Mouse (Mus musculus) urinary bladder, adult 18-20 months (tissue): Measurements from ENCODE around the gene Fam234b.

Source experiments
- DNase-seq, 2 experiments: peaks; one replicate each; pipeline ENCODE4 v3.0.0; 2022; ENCODE audit warnings: low spot score in 2 of 2, mixed read lengths in 2 of 2

Fam234b gene

DNA sequence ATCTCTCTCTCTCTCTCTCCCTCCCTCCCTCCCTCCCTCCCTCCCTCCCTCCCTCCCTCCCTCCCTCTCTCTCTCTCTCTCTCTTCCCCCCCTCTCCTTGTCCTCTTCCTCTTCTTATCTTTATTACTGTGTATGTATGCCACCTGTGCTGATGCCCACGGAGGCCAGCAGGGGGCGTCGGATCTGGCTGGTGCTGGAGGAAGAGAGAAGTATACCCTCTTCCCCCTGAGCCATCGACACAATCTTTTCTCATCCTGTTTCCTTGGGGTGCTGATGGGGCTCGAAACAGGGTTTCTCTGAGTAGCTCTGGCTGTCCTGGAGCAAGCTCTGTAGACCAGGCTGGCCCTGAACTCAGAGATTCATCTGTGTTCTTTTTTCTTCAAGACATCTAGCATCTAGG, 14.9 kb upstream of the Fam234b start:
- no peak for DNase-seq

DNA sequence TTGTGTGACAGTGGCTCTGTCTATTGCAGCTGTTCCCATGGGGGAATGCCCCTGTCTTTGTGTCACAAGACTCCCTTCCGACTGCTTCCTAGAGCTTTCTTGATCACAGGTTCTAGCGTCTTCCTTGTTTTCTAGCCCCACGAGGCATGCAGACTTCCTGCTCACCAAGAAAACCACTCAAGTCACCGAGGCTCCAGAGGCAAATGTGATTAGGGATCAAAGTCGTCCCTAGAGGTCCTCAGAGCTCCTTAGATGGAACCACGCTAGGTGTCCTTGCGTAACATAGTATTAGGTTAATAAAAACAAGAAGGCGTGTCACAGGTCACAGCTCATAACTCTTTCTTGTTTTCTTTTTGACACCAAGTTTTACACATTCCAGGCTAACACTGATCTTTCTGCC, 13.8 kb upstream of the Fam234b start:
- DNase-seq, result no peak

DNA sequence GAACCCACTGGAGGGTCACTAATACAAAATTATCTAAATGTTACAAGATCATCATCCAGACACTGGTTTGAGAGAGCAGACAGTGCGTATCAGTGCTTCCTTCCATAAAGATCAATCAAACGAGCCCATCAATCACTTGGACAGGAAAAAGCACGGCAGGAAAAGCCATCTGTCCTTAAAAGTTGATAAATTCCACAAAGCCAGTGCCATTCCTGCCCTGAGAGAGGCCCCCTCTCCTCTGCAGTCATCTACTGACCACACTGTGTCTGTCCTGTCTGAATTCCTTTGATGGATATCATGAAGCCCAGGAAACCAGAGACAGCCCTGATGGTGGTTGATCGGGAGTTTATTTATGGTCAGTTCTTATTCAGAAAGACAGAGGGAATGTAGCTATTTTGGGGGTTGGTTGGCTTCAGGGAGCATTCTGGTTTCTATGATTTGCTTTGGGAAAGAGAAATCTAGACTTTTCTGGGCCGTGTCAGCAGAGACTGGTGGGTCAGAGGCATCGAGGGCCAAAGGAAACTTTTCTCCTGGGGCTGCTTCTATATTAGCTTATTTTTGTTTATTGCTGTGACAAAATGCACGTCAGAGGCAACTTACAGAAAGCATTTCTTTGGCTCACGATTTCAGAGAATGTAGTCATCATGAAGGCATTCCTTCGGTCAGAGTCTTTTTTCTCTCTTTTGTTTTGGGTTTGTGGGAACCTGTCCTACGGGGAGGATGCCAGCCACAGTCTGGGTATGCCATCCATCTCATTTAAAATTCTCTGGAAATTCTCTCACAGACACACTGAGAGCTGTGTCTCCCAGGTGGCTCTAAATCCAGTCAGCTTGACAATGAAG, 10.5 kb upstream of the Fam234b start:
- DNase-seq, result no peak

DNA sequence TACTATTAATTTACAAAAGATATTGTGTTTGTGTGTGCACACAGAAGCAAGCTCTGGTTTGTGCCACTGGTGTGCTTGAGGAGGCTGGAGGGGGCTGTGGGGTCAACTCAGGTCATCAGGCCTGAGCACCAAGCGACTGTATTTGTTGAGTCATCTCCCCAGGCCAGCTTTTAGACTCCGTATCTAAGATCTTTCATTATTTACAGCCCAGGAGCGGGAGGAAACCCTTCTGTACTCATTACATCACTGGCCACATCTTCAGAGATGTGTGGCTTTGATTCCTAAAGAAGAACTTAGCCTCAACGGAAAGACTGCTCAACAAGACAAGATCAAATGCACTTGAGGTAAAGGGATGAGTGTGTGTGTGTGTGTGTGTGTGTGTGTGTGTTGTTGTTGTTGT, 9.1 kb upstream of the Fam234b start:
- DNase-seq, result no peak

DNA sequence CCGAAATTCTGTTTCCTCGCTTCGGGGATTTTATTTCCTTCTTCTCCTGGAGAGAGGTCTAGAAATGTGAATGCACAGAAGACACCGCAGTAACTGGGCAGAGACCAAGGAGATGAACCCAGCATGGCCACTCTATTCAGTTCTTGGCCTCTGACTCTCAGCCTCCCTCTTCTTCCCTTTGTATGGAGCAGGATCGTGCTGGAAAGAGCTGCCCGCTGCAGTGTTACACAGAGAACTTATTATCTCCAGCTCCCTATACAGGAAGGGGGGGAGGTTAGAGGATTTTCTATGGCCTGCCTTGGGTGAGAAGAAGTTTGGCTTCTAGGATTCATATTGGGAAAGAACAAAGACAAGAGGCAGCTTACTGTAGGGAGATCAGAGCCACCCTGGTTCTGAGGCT, 7.7 kb upstream of the Fam234b start:
- DNase-seq, result no peak

DNA sequence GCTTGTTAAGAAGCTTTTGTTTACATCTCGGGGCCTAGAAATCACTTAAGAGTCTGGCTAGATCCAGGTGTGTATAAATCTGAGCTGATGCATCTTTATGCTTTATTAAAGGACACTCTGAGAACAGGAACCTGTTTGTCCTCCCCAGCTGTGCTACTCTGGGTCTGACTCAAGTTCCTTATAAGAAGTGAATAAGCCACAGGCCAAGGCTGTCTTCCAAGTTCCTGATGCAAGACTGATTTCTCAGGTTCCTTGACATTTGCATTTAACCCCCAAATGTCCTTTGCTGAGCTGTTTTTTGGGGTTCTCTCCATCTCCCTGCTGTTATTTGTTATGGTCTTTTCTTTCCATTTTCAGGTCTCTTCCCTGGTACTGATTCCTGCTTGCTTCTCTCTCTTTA, 5.9 kb upstream of the Fam234b start:
- no peak for DNase-seq

DNA sequence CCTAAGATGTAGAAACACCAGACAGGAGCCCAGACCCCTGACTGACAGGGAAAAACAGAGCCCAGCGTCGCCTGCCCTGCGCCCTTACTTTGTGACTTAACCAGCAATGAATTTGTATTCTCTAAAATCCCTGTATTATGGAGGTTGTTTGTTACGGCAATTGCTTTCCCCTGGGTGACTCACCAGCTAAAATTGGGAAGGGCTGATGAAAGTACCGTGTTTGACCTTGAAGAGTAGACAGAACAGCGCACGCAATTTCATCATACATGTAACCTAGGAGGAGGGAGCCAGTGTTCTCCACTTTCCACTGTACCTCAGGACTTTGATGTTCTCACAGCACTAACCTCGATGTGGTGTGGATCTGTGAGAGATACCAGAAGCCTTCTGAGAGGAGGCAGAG, 4.8 kb upstream of the Fam234b start:
- DNase-seq, result no peak

DNA sequence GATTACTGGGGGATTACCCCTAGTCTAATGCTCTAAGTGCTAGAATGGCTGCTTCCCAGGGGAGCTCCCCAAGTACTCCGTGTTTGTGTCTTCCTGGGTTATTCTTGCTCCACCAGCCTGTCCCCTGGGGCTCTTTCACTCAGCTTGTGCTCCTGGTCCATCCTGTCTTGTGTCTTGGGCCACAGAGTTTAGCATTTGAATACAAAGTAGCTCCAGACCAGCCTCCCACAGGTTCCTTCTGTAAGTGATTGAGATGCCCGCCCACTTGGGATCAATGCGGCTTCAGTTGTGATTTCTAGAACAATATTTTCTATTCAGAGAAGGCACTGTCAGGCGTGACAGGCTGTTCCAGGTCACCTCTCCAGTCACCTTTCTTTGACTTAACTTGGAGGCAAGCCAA, 4.0 kb upstream of the Fam234b start:
- no peak for DNase-seq

DNA sequence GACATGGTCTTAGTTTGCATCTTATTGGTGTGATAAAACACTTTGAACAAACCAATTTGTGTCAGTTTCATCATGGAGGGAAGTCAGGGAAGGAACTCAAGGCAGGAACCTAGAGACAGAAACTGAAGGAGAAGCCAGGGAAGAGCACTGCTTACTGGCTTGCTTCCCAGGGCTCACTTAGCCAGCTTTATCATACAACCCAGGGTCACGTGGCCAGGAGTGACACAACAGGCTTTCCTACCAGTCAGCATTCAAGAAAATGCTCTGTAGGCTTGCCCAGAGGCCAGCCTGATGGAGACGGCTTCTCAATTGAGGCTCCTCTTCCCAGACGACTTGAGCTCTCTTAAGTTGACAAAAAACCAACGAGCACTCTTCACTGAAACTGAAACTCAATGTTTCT, 2.9 kb upstream of the Fam234b start:
- no peak for DNase-seq

DNA sequence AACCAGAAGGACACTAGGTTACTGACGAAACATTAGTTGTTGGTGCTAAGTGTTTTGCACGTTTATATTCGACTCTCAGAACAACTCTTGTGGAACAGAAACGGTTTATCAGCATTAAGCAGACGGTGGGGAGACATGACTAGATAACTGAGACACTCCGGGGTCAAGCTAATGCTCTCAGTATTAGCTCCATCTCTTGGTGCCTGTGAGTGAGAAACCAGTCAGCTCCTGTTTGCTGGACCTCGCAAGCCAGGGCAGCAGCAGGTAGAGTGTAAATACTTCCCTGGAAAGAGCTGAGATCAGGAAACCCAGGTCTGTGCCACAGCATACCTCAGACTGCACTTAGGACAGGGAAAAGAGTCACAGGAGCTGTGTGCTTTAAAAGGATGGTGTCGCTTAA, 1.1 kb upstream of the Fam234b start:
- DNase-seq, result no peak

DNA sequence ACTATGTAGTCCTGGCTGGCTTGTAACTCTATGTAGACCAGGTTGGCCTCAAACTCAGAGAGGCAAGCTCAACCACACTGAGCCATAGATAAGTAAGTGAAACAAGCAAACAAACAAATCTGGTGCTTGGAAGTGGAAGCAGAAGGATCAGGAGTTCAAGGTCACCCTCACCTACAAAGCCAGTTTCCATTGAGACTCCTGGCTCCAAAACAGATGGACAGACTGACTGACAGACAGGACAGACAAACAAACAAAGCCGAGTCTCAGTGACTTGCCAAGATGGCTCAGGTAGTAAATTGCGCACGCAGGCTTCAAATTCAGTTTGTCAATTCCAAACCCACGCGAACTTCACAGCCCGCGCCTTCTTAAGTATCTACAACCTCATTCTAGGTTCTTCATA, 331 bp upstream of the Fam234b start:
- DNase-seq, result no peak

DNA sequence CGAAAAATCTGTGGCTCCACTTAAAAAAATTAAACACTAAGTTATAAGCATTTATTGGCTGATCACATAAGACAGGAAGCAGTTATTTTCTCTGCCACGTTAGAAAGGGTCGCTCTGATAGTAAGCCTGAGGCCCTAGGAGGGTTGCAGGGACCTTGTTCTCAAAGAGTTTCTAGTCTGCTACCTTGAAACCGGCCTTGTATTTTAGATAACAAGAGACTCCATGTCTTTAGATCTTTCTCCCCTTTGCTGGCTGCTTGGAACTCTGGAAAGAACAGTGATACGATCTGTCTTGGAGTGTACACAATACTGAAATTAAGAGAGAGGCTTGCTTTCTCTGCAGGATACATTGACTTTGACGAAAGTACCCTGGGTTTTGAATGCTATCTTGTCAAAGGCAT, 949 bp downstream of the Fam234b start:
- DNase-seq, result no peak

DNA sequence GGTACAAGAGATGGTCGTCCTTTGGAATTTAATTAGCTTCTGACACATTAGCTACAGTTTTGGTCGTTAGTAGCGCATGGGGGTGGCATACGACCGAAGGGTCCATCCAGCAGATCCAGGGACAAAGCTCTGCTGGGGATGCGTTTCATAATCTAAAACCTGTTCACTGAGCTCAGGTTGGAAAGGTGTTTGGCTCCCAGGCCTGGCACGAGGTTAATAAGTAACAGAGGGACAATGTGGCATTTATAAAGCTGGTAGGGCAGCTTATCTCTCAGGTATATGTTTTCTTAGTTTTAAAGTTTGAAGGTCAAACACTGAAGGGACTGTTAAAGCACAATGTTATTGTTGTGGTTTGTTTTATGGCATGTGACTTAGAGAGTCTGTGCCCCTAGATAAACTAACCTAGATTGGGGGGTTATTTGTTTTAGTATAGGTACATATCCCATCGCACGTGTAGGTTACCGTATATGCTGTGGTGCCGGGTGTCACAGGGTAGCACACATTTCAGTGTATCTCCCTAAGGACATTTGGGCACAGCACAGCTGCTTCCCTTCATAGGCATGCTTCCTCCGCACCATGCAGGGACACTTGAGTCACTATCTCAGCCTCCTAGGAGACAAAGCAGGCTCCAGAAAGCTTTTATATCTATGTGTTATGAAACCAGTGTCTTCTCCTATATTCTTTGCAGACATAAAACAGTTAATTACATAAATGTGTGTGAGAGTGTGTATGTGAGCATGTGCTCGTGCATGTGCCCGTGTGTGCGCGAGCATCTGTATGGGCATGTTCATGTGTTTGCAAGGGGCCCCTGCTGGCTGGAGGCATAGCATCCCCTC, 2.6 kb downstream of the Fam234b start:
- DNase-seq, result no peak

DNA sequence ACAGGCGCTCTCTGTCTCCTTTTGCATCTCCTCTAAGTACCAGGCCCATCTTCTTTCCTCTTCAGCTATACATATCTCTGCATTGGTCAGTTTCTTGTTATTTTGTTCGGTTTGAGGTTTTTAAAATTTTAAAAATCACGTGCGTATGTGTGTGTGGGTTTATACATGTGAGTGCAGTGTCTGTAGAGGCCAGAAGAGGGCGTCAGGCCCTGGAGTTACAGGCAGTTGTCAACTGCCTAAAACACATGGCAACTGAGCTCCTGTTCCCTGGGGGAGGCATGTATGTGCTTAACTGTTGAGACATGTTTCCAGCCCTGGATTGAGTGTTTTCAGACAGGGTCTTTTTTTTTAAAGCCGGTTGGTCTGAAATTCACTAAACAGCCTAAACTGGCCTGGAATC, 4.9 kb downstream of the Fam234b start:
- DNase-seq, result no peak

DNA sequence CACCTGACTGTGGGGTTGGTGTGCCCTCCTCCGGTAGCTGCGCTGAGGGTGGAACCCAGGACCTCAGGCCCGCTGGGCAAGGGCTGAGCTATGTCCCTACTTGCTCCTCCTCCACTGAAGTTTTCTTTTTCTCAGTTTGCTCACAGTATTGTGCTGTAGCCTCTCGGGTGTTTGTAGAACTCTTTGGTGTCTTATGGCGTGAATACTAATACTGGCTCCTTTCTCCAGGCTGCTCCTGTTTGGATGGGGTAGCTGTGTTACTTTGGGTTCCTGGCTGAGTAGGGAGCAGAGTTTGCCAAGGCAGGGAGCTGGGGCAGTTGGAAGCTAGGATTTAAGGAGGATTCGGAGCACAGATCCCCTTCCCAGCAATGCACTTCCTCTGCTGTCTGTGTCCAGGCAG, 6.0 kb downstream of the Fam234b start:
- DNase-seq, result no peak

DNA sequence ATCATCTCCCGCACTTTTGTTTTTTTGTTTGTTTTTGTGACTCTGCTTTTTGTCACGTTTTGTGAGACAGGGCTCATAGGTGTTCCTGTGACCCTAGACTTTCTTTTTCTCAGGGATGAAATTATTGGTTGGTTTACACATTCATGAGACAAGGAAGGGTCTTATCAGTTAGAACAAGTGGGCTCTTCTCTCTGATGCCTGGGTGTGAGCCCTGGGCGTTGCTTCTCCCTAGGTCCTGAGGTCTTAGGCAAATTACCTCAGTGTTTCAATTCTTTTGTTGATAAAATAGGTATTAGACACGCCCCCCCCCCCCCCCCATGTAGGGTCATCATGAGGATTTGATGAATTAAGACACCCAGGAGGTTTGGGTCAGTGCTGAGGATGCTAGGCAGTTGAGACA, 7.1 kb downstream of the Fam234b start:
- DNase-seq, result no peak

DNA sequence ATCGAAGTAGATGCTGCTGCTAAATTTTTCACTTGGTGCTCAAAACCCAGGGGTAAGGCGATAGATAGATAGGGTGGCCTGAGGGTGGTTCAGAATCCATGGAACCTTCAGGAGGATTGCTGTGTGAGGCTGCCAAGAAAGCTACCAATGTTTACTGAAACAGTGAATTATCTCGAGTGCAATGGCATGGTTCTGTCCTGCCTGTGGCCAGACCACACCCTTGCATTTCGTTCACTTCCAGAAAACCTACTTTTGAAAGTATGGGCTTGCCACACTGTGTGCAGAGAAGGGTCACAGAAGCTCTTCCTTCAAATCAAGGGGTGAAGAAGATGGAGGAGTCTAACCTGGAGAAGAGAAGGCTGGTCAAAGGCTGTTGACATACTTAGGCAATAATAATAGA, 8.0 kb downstream of the Fam234b start:
- DNase-seq, result no peak

DNA sequence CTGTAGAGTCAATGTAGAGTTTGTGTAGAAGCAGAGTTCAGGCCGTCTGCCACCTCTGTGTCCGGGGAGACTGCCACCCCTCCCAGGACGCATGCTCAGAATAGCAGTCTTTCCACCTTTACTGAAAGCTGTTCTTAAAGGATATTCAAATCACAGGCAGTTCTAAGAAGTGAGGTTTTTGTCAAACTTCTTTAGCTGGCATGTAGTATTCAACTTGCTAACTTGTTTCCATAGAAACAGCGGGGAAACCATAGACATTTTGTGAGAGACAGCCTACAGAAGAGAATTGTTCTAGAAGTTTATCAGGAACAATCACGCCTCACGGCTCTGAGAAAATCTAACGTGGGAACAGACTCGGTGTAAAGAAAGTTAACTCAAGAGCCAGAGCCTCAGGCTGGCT, 9.1 kb downstream of the Fam234b start:
- no peak for DNase-seq

DNA sequence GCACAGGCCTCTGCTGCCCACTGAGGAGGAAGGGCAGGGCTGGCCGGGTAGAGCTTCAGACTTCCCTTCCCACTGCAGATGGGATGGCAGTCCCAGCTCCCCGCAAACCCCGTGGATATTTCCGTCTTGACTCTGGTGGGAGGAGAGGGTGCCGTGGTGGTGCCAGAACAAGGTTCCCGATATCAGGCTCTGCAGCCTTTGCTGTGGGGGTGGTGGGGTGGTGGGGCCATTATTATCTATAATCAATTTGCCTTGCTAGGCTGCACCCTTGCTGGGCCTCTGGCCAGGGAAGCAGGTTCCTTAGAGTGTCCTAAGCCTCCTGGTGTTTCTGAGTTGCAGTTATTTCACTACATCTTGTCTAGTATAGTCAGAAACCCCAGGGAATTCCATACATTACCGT, 13.4 kb downstream of the Fam234b start:
- DNase-seq, result no peak

DNA sequence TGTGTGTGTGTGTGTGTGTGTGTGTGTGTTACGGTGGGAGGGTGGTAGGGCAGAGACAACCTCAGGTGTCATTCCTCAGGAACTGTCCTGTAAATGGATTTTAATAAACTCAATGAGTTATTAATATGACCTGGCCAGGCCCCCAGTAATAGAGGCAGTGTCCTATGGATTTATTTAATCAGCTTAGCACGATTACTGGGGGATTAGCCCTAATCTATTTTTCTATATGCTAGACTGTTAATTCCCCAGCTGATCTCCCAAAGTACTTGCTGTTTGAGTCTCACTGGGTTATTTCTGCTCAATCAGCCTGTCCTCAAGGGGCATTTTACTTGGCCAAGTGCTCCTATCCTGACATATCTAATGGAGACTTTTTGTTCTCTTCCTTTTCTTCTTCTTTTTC, 14.9 kb downstream of the Fam234b start:
- no peak for DNase-seq

DNA sequence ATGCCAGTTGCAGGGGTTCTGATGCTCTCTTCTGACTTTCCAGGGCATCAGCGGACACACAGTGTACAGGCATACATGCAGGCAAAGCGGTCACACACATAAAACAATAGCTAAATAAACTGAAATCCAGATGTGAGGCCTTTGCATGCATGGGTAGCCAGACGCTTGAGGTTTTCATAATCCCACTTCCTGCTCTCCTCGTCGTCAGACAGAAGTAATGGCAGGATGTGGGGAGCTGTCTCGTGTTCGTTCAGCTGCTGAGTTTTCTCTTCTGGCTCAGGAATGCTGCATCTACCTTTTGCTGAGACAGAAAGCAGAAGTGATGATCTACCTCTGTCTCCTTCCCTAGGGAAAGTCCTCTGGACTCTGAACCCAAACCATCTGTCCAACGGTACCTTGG, 20.6 kb downstream of the Fam234b start:
- DNase-seq, result no peak

DNA sequence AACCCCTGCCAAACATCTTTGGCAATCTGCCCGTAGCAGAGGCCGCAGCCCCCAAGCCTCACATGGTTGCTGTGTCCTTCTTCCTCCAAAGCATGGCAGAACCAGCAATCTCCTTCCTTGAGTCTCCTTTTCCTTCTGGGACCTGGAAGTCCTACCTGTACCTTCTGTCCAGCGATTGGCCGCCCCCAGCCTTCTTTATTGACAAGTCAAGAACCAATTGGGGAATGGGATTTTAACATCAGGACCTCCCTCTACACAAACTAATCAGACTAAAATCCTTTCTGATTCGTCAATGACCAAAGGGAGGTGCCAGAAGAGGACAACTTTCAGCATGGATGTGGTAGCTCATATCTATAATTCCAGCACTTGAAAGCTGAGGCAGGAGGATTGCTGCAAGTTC, 22.1 kb downstream of the Fam234b start:
- no peak for DNase-seq

DNA sequence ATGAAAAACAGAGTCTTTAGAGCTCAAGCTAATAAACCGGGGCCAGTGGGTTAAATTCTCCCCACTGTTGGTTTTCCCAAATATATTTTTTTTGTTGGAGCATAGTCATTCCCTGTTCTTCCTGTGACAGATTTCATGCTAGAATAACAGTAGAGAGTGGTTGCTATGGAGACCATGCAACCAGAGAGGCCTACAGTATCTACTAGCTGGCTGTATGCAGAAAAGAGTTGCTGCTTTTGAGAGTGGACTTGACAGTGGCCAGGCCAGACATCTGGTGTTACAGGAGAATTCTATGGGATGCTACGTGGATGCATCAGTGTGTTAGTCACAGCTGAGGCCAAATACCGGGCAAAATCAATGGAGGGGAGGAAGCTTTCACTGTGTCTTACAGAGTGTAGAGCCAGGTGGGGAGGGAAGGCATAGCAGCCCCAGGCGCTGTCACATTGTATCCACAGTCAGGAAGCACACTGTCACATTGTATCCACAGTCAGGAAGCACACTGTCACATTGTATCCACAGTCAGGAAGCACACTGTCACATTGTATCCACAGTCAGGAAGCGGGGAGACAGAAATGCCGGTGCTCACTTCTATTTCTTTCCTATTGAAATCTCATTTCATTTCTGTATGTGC, 26.1 kb downstream of the Fam234b start:
- DNase-seq, result no peak
